Mouse (Mus musculus) spleen, postnatal 4 days (tissue): ENCODE results near the gene Rbms3.

ENCODE experiments used
- DNase-seq, 2 experiments: peaks; one replicate each; pipeline ENCODE4 v3.0.0; 2022; ENCODE audit warnings: low spot score in 2 of 2

Gene Rbms3

GRCm38 (mm10) chr9:117373164-117373741 lies 256.5 kb downstream of the Rbms3 start:
- DNase-seq, result peak in 1 of 2 experiments; percentile 18

GRCm38 (mm10) chr9:117371980-117372379 lies 257.7 kb downstream of the Rbms3 start:
- no peak for DNase-seq

DNA sequence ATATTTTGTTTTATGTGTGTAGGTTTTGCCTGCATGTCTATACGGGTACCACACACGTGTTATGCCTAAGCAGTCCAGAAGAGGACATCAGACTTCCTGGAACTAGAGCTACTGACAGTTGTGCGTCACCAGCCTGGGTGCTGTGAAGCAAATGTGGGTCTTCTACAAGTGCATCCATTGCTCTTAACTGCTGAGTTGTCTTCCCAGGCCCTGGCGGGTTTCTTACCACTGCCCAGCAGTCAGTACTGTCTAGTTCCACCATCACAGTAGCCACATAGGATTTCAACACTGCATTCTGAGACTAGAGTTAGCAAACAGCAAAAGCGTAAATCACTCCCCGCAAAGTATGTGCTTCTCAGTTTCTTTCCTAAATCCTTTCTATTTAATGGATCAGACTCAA lies 259.6 kb downstream of the Rbms3 start:
- DNase-seq, result no peak

GRCm38 (mm10) chr9:117368016-117368415 lies 261.7 kb downstream of the Rbms3 start:
- DNase-seq, result no peak

DNA sequence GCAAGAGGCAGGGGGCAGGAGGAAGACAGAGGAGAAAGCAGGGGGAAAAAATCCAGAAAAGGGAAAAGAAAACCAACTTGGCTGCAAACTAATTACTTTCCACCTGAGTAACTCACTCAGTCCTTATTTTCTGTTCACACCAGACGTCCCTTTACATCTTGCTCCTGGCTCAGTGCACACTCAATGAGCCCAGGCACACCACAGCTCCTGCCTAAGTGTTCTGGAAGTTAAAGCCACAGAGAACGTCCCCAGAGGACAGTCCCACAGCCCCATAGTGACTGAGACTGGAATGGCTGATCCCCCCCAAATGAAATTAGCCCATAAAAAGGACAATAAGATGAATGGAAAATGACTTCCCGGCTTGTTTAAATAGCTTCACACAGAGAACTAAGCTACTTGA lies 265.1 kb downstream of the Rbms3 start:
- DNase-seq, result no peak

DNA sequence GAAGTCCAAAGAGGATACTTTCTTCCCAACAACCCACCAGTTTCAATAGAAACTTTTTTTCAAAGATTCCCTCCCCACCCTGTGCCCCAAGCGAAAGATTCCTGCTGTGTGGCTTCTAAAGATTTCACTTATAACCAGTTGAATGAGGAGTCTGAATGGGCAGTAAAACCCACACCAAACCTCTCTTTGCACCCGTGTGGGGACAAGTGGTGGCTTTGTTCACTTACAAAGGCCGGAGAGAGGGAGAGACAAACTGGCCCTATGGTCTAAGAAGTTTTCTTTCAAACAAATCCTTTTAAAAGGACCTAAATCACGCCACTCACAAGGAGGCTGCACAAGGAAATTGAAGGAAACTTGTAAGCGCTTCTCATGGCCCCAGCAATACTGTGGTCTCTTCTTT lies 268.3 kb downstream of the Rbms3 start:
- DNase-seq, result no peak

- no peak for DNase-seq
Observed at GRCm38 (mm10) chr9:117356764-117357442, 272.8 kb downstream of the Rbms3 start.

- DNase-seq, result no peak
Observed at GRCm38 (mm10) chr9:117355501-117355900, 274.2 kb downstream of the Rbms3 start.

- DNase-seq, result peak in 1 of 2 experiments; percentile 5
Observed at GRCm38 (mm10) chr9:117342336-117342735, 287.4 kb downstream of the Rbms3 start.

DNA sequence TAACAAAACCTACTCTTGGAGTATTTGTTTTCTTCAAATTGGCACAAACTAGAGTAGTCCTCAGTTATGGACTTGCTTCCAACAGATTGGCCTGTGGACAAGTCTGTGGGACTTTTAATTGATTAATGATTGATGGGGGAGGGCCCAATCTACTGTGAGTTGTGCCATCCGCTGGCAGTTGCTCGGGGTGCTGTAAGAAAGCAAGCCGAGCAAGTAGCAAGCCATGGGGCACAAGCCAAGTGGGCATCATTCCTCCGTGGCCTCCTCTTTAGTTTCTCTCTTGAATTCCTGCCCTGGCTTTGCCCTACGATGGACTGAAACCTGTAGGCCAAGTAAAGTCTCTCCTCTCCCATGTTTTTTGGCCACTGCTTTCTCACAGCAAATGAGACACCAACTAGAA lies 299.0 kb downstream of the Rbms3 start:
- DNase-seq, result peak in 1 of 2 experiments; percentile 26

GRCm38 (mm10) chr9:117319271-117319670 lies 310.4 kb downstream of the Rbms3 start:
- DNase-seq, result peak in 1 of 2 experiments; percentile 19

GRCm38 (mm10) chr9:117318461-117318860 lies 311.3 kb downstream of the Rbms3 start:
- no peak for DNase-seq

DNA sequence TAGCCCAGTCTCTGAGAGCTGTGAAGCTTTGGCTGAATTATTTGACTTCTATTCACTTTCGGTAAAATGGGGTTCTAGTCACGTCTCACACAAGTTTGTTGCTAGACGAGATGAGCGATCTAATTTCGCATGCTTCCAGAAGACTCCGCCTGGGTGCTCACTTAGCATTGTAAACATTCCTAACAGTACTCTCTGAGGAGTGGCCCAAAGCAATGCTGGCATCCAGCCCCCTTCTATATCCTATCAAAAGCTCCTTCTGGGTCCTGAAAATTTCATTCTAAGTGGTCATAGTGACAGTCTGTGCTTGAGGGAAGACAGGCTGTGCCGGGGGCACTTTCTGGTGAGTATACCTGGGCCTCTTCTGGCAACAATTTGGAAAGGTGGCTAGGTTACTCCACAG lies 312.5 kb downstream of the Rbms3 start:
- DNase-seq, result peak in 1 of 2 experiments; percentile 20

DNA sequence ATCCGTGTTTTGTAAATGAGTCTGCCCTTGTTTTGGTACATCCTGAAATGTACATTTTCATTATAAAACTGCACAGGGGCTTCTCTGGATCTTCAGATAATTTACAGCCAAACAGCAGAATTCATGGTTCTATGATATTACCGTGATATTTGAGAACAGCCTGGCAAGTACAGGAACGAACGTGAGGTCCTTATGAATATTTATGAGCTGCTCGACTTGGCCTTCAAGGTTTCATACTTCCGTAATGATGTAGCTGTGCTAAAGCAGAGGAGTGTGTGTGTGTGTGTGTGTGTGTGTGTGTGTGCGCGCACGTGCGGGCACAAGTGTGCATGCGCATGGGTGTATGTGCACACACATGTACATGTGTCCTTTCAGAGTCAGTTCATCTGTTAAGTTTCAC lies 316.1 kb downstream of the Rbms3 start:
- DNase-seq, result peak in 1 of 2 experiments; percentile 15

DNA sequence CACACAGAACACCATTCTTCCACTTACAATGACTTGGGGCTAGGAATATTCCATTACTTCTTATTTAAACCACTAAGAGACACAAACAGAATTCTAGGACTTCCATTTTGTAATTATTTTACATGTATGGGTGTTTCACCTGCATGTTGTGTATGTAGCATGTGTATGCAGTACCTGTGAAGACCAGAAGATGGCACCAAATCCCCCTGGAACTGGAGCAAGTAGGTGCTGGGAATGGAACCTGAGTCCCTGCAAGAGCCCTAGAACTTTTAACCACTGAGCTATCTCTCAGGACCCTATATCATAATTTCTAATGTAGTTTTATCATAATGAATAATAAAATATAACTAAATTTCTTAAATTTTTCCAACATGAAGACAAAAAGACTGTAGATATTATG lies 319.9 kb downstream of the Rbms3 start:
- peak in 1 of 2 experiments; percentile 13 for DNase-seq

DNA sequence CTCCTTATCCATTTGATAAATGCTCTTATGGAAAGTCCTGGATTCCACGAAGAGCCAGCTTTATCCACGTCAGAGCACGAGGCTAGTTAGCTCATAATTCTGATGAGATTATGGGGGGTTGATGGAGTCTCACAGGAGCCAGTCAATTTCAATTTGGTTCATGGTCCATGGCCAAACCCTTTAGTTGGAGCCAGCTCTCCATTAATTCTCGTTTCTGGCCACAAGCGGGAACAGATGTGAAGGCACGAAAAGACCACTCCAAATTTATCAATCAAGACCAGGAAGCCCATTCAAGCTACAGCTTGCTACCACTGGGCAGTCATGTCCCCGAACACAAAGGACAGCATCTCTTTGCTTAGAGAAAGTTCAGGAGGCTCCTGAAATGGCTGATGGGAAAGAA lies 330.7 kb downstream of the Rbms3 start:
- no peak for DNase-seq

DNA sequence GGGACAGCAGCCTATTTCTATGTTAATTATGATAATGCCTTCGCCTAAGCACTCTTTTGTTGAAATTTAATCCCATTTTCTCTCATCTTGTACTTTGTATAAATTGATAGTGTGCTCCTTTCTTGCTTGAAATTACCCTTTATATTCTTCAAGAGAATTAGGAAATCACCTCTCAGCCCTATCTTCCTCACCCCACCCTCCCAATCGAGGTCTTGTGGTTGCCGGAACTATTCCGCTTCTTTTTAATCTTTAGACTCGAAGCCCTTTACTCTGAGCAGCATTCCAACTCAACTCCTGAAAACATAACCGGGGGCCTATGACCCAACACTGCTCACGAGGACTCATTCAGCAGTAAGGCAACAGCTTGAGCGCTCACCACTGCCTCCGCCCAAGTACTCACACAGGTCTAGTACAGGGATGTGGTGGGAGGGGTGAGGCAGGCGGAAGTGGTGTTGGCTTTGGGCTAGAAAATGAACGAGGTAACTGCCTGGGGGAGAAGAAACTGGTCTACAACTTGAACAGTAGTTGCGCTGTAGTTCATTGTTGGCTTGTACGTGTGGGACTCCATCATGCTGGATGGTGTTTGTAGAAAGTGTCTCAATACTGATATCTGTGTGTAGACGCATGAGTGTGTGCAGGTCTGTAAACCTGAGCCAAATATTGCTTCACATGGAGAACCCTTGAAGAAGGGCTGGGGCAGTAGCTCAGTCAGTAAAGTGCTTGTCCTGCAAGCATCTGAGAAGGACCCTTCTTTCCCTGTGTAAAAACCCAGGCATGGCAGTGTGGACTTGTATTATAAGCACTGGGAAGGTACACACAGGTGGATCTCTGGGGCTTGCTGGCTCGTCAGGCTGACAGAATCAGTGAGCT lies 331.8 kb downstream of the Rbms3 start:
- no peak for DNase-seq

DNA sequence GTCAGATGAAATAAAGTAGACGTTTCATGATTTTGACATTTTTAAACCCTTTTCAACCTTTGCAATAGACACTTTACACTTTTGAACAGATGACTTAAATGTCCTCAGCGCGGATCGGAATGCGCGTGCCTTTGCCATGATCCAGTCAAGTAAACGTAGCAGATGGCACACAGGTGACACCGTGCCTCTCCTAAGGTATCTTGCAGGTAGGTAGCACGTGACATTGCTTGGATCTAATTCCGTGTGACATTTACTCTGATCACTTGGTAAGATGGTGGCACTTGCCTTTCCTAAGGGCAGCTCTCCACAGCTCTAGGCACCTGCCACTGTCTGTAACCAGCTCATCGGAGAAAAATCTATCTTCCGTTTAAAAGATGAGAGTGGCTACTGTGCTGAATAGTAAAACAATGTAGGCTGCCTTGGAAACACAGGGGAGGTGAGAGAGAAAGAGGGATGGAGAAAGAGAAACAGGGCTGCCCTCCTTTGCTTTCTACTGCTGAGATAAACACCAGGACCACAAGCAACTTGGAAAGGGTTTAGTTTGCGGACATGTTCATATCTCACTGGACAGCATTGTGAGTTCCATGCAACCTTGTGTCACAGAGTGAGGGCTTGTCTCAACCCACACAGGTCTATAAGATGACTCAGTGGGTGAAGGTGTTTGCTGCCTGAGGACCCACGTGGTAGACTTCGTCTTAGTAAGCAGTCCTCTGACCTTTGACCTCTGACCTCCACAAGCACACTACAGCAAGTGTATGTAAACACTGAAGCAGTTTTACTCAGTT lies 338.5 kb downstream of the Rbms3 start:
- no peak for DNase-seq

GRCm38 (mm10) chr9:117274846-117275245 lies 354.9 kb downstream of the Rbms3 start:
- no peak for DNase-seq

- DNase-seq, result no peak
Observed at GRCm38 (mm10) chr9:117259614-117260013, 370.1 kb downstream of the Rbms3 start.

DNA sequence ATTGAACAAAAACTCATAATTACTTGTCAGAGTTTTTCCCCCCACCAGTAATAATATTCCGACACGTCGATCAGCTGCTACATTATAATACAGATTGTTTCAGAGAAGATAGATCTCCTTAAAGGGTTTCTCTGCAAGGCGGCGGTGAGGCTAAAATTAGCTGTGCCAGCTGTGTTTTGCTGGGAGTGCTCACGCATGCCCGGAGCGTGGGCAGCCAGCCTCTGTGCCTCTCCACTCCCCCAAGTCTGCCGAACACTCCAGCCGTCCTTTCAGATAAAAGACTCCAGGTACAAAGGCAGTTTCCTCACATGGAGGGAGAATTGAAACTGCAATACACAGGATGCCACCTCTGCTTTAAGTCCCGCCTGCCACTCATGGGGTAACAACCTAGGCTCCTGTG lies 376.4 kb downstream of the Rbms3 start:
- DNase-seq, result no peak

- no peak for DNase-seq
Observed at GRCm38 (mm10) chr9:117252411-117252861, 377.3 kb downstream of the Rbms3 start.
